Mouse (Mus musculus) left cerebral cortex, adult 9 months (tissue): ENCODE measurements around the gene Jmjd1c.
A peak's percentile ranks its signal among the peaks of the same experiment; 100 is the strongest.

Source experiments
- DNase-seq, 2 experiments: peaks; one replicate each; pipeline ENCODE4 v3.0.0; 2022; ENCODE audit warnings: low spot score in 2 of 2

Gene Jmjd1c

DNA sequence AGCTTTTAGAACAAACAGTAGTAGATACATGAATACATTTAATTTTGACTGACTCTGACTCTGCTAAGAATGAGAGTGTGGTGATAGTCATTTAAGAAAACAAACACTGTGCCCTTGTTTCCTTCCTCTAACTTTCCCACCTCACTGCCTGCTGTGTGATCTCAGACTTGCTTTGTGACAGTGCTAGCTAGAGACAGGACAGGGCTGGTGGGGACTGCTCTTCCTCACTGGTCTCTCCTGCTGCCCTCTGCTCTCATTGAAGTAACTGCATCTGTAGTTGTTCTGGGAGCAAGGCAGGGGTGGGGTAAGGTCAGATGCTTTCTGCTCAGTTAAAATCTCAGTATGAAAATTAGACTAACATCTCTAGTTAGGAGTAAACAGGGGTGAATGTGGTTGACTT, 93.1 kb downstream of the Jmjd1c start:
- DNase-seq: no peak

DNA sequence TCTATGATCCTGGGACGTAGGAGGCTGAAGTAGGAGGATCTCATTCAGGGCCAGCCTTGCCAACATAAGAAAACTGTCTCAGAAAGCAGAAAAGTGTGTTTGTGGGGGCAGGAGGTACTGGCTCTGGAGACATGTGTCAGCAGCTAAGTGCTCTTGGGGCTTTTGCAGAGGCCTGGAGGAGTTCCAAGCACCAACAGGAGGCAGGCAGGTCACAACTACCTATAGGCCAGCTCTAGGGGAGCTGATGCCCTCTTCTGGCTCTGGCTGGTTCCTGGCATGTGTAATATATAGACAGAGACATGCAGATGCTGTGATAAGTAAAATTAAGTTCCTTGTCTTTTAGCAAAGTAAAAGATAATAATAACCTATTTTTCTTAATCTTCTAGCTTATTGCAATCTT, 94.3 kb downstream of the Jmjd1c start:
- peak in 1 of 2 experiments; percentile 35 for DNase-seq

DNA sequence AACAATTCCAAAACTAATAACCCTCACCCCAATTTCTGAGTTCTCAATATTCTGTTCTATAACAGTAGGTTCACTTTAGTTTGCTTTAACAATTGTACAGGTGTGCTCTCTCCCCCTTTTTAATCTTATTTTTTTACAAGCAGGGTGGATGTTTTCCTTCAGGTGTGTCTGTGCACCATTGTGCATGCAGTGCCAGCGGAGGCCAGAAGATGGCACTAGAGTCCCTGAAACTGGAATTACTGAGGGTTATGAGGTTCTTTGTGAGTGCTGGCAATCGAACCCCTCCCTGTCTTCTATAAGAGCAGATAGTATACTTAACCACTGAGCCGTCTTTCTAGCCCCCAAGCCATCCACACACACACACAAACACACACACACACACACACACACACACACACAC, 96.4 kb downstream of the Jmjd1c start:
- DNase-seq: no peak

DNA sequence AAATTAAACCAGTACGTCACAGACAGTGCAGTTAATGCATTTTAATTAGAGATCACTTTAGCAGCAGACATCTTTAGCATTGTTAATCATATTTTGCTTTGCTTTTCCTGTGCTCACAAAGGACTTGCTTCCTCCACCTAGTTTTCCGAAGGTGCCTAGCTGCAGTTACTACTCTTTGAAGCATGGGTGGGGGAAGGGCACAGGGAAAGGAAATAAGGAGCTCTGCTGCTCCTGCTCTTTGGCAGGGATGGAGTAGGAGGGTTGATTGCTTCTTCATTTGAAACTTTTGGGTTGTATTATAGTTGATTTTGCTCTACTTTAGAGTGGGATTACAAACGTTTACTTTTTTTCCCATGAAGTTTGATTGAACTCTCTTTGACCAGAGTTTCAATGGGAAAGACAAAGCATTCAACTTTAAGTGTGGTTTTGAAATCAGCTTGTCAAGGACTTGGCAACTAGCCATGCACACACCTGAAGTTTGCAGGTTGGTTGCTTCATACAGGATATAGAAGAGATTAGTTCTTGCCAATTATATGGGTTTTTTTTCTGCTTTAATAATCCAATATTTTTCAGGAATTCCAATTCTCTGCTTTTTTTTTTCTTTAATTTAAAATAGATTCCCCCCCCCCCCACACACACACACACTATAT, 97.2 kb downstream of the Jmjd1c start:
- no peak for DNase-seq

DNA sequence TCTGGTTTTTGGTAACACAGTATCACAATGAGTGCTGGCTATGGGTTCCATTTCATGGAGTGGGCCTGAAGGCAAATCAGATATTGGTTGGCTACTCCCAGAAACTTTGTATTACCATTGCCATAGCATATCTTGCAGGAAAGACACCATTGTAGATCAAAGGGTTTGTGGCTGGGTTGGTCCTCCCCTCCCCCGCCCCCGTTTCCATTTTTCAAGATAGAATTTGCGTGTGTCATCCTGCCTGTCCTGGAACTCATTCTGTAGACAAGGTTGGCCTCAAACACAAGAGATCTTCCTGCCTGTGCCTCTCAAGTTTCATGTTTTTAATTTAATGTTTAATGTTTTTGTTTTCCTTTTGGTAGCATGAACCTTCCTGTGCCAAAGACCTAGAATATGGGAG, 98.1 kb downstream of the Jmjd1c start:
- DNase-seq: no peak

DNA sequence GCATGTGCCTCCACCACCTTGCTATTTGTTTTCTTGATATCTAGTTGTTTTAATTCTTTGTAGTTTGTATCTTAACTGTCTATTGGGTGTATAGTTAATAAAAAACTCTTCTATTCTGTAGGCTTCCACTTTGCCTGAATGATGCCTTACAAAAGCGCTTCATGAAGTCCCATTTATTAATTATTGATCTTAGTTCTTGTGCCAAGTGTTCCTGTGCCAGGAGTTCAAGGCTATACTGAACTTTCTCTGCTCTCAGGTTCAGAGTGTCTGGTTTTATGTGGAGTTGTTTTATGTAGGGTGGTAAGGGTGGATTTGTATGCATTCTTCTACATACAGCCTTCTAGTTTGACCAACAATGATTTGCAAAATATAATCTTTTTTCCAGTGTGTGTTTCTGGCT, 99.7 kb downstream of the Jmjd1c start:
- DNase-seq: no peak

DNA sequence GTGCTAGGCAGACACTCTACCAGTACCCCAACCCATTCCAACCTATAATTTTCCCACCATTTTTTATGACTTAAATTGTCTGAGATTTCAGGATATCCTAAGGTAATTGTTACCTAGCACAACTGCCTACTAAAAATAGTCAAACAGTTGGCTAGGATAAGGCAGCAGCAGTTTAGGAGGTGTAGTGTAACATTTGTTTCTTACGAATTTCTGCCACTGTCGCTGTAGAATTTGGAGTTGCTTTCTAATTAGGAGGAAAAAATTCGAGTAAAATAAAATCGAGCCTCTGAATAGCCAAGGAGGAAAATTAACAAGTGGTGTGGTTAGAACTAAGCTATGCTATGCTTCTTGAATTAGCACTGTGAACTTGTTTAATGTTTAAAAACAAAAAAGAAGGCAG, 101.3 kb downstream of the Jmjd1c start:
- DNase-seq: no peak

DNA sequence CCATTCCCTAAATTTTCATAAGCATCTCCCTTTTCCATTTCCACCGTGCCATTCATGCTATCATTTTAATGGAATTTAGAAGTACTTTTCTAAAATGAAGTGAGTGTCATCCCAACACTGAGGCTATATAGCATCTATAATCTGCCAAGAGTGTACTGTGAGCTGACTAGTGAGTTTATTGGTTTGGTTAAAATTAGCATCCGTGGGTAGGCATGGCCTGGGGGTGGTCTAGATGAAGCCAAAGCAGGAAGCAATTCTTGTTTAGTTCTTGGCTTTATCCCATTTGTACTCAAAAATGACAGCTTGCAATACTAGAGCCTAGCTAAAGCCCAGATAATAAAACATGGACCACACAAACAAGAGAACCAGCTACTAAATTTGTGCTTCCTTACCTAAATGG, 101.9 kb downstream of the Jmjd1c start:
- DNase-seq: no peak

DNA sequence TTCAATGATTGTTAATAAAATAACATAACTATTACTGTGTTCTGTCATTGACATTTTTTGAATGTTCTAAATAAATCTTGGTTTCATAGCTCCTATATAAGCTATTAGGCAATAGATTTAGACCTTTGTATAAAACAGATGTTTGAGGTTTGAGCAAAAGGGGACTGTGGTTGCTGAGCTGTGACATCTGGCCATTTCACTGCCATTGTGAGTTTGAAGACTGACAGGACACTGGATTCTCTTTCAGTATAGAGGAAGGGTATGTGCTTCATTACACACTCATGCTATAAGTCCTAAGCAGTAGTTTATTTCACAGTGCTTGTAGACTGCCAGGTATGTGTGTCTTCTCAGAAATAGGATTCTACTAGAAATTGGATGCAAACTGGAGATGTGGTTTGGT, 105.8 kb downstream of the Jmjd1c start:
- no peak for DNase-seq

DNA sequence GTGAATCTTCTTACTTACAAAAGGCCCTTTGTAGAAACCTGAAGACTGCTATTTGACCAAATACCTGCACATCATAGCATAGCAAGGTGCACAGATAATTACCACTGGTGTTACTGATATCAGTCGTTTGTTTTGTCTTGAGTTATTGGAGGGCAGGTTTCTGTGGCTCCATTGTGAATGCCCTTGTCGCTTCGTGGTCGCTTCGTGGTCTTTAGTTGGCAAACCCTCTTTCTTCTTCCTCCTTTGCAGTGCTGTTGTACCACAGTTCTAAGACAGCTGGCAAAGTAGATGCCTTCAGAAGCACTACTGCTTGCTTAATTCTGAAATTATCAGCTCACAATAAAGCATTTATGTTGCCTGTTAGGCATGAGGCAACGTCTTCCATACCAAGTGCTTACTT, 106.5 kb downstream of the Jmjd1c start:
- DNase-seq: no peak

DNA sequence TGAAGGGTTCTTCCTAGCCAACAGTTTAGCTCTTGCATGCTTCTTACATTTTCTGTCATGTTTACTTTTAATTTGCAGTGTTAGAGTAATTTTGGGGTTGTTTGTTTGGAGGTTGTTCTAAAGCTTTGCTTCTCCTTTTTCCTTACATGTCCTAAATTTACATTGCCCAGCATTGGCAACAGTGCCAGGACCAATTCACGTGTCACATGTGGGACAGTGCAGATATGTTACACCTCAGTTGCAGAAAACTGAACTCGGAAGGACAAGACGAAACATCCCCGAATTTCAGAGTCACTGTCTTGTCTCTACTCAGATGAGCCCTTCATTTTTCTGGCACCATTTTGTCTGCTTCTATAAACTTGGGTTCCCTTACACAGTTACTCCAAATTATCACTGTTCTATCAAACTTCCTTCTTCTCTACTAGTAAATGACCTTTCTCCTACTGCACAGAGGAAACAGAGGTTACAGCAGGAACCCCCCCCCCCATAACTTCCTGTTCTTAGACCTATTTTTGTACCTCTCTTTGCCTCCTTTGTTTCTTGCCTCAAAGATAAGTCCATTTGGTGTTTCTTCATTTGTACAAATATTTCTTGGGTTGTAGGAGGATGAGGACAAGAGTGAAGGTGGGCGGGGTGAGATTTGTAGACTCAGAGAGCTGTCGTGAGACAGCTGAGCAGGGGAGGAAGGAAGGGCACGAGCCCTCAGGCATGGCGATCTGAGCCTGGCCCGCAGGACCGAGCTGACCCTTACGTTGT, 108.9 kb downstream of the Jmjd1c start:
- DNase-seq: no peak

DNA sequence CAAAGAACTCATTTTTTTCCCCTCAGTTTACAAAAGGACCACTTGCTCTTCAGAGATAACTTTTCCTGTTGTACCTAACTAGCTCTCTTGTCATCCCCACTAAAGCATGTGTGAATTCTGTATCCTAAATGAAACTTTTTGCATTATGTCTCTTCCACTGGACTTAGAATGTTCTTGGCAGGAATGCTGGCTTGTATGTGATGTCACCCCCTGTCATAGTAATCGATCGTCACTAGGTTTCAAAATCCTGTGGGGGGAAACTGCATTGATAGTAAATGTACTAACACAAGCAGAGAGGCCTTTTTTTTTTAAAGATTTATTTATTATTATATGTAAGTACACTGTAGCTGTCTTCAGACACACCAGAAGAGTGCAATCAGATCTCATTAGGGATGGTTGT, 112.0 kb downstream of the Jmjd1c start:
- DNase-seq: no peak

DNA sequence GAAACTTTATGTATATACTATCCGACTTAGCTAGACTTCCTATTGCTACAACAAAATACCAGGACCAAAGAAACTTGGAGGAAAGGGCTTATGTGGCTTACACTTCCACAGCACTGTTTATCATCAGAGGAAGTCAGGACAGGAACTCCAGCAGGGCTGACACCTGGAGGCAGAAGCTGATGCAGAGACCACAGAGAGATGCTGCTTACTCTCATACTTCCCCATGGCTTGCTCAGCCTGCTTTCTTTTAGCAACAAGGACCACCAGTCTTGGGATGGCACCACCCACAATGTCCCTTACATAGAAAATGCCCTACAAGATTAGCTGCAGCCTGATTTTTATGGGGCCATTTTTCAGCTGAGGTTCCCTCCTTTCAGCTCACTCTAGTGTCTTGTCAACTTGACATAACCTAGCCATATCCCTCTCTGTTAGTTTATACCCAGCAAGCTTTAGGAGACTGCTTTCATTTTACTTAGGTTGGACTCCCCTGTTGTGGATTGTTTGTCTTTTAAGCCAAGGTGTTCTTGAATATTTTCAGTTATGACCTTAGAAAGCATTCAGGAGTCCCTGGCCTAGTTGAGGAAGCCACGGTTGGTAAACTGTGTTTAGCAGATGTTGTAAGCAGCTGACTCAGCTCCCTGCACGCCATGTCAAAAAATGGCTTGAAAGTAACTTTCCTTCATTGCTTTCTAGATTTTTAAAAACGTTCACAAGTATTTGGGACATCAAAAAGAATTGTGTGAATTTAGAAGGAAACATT, 114.2 kb downstream of the Jmjd1c start:
- DNase-seq: no peak

DNA sequence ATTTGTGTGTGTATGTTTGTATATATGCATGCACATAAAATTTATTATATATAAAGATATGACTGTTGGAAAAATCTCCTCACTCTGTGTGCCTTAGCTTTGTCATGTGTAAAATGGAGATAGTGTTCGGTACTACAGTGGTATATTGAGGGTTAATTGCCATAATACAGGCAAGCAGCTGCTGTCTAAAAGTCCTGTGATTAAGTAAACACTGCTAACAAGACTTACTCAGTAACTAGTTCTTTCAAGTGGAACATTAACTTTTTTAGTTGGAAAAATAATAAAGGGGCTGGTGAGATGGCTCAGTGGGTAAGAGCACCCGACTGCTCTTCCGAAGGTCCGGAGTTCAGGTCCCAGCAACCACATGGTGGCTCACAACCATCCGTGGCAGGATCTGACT, 116.1 kb downstream of the Jmjd1c start:
- DNase-seq: no peak

DNA sequence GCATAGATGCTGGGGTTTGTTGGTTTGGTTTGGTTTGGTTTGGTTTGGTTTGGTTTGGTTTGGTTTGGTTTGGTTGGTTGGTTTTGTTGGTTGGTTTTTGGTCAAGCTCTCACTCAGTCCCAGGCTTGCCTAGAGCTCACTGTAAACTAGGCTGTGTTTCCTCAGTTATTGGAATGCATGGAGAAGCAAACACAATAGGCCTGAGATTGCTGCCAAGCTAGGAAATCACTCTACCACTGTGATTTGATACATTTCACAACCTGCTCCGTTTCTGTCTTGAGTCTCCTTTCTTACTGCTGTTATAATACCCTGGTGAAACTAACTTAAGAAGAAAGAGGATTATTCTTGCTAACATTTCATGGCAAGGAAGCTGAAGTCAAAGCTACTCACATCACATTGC, 117.8 kb downstream of the Jmjd1c start:
- no peak for DNase-seq

DNA sequence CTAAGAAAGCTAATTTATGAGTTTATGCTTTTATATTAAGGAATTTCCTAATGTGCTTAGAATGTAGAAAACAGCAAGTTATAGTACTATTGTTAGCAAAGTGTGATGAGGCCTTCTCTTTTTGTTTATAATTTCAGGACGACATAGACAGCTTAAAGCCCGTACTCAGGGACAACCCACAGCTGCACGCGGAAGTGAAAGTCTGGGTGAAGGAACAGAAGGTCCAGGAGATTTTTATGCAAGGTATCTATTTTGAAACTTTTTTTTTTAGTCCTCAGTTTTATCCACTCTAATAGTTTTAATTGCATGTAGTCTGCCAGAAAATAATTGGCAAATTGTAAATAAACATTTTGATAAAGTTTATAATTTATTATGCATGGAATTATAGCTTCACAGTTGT, 119.2 kb downstream of the Jmjd1c start:
- no peak for DNase-seq

DNA sequence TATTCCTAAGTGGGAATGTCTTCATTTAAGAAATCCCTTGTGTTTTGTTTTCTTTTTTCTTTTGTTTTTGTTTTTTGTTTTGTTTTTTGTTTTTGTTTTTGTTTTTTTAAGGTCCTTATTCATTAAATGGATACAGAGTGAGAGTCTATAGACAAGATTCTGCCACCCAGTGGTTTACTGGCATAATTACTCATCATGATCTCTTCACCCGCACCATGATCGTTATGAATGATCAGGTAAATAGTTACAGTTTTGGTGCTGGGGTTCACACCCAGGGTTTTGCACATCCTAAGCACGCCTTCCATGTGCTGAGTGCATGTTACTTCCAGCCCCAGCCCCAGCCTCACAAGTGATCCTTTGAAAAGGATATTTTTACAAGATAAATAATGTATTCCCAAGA, 120.9 kb downstream of the Jmjd1c start:
- DNase-seq: no peak

DNA sequence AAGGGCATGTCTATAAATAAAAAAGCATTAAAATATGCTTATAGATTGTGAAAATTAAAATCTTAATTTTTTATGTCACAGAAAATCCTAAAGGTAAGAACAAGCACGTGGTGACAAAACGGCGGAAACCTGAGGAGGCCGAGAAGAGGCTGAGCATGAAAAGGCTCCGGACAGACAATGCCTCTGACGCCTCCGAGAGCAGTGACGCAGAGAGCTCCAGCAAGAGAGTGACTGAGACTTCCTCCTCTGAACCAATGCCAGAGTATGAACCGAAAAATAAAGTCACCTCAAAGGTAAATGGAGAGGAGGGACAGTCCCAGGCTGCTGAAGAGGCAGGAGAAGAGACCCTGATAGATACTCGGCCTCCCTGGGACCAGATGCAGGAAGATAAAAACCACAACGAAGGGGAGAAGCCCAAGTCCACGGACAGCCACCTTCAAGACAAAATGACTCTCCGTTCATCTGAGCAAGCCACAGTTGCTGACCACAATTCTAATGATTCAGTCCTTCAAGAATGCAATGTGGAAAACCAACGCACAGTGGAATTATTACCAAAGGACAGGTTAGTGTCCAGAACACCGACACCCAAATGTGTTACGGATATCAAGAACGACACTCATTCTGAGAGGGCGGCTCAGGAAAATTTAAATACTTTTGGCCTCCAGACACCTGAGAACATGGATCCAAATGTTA, 123.1 kb downstream of the Jmjd1c start:
- no peak for DNase-seq

DNA sequence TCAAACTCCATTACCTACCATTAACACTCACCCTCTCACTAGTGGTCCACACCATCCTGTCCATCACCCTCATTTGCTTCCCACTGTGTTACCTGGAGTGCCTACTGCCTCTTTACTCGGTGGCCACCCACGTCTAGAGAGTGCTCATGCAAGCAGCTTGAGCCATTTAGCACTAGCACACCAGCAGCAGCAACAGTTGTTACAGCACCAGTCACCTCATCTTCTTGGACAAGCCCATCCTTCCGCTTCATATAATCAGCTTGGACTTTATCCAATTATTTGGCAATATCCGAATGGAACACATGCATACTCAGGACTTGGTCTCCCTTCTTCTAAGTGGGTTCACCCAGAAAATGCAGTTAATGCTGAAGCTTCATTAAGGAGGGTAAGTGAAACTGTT, 124.3 kb downstream of the Jmjd1c start:
- no peak for DNase-seq

DNA sequence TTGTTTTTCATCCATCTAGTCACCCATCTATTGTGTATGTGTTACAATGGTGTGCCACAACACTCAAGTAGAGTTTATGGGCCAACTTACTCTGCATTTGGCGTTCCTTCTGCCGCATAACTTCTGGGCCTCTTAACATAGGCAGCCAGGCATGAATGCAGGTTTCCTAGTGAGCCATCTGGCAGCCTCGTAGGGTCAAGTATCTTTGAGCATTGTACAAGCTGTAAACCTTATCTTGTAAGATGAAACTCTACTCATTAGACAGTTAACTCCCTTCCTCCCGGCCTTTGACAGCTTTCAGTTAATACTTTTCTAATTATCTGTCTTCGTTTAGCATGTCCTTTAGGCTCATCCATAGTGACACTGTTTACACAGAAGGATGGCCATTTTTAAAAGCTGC, 125.4 kb downstream of the Jmjd1c start:
- DNase-seq: no peak

DNA sequence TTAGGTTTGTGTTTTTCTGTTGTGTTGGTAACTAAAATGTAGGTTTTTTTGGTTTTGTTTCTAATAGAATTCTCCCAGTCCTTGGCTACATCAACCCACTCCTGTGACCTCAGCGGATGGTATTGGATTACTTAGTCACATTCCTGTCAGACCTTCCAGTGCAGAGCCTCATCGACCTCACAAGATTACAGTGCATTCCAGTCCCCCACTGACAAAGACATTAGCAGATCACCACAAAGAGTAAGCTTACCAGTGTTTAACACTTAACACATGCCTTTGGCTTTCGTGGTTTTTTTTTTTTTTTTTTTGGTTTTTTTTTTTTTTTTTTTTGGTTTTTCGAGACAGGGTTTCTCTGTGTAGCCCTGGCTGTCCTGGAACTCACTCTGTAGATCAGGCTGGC, 128.0 kb downstream of the Jmjd1c start:
- no peak for DNase-seq

DNA sequence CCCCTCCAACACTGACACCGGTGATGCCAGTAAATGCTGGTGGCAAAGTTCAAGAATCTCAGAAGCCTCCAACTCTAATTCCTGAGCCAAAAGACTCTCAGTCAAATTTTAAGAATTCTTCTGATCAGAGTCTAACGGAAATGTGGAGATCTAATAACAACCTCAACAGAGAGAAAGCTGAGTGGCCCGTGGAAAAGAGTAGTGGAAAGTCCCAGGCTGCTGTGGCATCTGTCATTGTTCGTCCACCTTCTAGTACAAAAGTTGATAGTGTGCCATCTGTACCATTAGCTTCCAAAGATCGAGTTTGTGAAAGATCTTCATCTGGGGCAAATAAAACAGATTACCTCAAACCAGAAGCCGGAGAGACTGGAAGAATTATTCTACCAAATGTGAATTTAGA, 129.6 kb downstream of the Jmjd1c start:
- DNase-seq: no peak
